Mouse (Mus musculus): Measurements from ENCODE around the gene Tecpr2.
A peak's percentile ranks its signal among the peaks of the same experiment; 100 is the strongest.

- TF ChIP-seq CTCF (IDR thresholded peaks at IDR 0.05; ENCODE audit: insufficient read depth, low read length) (peak; percentile 20; the same call in 1 of the 2 replicates), POLR2A (IDR thresholded peaks at IDR 0.05; ENCODE audit: borderline replicate concordance, extremely low read depth, low read depth, low read length) (no peak)
Measured at GRCm38 (mm10) chr12:110882291-110882690, 6.8 kb upstream of the Tecpr2 start.
